Mouse (Mus musculus) effector memory CD4-positive, alpha-beta T cell, adult 5 months (primary cell): ENCODE results near the gene 1700029I15Rik. TPM values are rescaled to one million over a fixed set of nuclear protein-coding genes. Genes with fewer than 3 reads are reported as not detected.

Experiments
- polyA plus RNA-seq: library from polyadenylated mRNA; unstranded; fragments of 100-300 nt; shearing (Covaris generic); gene quantifications from one replicate; pipeline ENCODE4 v1.2.1, GENCODE M21; 2017

1700029I15Rik gene
- 2.2 TPM for polyA plus RNA-seq

DNA sequence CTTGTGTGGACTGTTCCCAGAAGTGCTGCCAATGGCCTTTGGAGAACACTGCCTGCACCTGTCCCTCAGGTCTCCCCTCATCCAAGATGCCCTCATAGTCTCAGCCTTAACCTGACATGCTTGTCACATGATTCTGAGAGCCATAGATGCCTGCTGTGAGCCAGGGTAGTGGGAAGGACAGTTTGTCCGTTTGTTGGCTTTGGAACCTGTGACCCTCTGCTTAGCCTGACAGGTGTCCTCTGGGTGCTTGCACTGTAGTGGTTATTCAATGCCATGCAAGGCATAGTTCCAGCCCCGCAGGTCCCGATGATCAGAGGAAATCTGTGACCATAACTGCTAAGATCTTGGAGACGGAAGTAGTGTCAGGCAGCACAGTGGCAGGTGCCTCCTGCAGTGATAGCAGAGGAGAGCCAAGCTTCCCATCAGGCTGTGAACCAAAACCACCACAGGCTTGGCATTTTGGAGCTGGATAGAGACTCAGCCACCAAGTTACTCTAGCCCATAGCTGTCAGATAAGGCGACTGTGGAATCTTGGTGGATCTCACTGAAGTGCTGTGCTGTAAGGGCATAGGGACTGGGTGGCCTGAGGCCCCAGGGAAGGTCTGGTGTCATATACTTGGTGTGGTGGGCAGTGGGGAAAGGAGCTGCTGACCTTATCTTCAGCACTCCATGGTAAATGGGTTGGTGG, at the start of gene 1700029I15Rik:
1700029I15Rik (plus strand) TSS at position 638 of the 688 bp plus-strand sequence.

DNA sequence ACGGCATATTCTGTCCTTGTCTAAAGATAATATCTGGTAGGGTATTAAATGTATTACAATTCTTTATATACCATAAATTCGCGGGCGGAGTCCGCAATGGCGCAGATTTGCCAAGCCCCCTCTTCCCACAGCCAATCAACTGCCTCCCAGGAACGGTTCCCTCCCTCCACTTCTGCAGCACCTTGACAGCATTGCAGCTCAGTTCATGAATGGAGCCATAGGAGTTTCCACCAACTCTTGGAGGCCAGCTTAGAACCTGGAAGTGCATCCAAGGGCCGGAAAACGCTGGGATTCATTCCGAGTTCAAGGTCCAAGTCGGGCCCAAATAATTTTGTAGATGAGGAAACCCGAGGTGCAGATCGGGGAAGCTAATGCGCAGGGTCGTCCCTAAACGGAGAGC, 7.8 kb upstream of the 1700029I15Rik start, which contains the start of the genes Pex16 and Large2:
Pex16 (plus strand) TSS at position 163 of the 400 bp plus-strand sequence.
Large2 (minus strand) TSS at position 356 of the 400 bp plus-strand sequence.

DNA sequence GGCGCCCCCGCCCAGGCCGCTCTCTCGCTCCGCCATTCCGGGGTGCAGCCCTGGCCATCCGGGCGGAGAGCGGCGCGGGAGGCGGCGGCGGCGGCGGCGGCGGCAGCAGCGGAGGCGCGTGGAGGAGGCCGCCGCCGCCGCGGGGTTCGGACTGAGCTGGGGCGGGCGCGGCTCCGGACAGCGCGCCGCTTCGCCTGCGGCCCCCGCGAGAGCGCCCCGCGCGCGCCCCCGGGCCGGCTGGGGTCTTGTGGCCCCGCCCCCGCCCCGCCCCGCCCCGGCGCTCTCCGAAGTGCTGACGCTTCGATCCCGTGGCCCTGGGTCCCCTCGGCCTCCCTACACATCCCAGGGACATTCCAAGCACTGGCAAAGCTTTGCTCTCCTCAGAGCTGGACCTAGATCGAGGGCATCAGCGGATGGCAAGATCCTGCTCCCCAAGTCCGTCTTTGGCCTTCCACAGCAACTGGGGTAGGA, 18.8 kb downstream of the 1700029I15Rik start, which contains the start of gene Mapk8ip1:
Mapk8ip1 (minus strand) TSS at position 173 of the 471 bp plus-strand sequence.

DNA sequence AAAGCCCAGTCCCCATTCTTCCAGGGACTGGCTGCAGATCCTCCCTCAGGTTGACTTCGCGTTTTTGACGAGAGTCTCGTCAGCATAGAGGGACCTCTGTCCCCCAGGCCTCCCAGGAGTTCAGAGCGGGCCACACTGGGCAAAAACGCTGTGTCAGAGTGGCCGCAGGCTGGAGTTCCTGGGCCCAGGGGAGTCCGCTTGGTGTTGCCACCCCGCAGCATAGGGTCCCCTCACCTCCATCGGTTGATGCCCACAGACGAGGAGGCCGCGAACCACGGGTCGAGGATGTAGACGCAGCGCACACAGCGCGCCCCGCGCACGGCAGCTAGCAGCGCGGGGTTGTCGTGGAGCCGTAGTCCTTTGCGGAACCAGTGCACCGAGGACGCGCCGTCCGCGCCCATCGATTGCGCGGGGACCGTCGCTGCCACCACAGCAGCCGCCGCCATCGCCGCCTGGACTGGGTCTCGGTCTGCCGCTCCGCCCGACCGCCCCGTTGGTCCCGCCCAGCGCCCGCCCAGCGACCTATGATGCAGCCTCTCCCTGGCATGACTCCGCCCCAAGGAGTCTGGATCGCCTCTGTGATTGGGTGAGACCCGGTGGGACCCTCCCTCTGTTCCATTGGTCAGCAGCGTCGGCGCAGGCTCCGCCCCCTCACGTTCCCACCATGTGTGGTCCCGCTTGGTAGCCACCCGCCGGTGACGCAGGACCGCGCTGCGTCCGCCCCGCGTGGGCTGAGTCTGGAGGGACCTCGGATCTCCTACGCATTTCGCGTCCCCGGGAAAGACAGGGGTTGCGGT, 51.4 kb downstream of the 1700029I15Rik start, which contains the start of gene Cry2:
Cry2 (minus strand) TSS at position 466 of the 797 bp plus-strand sequence.

Other genes starting within 250 kb of the 1700029I15Rik start
- 30.9 TPM for gene Pex16, start 7.9 kb upstream of the 1700029I15Rik start, polyA plus RNA-seq
- gene Large2, start 7.7 kb upstream of the 1700029I15Rik start, polyA plus RNA-seq = not detected
- 0.67 TPM for gene Mapk8ip1, start 18.7 kb downstream of the 1700029I15Rik start, polyA plus RNA-seq
- gene Cry2, start 51.5 kb downstream of the 1700029I15Rik start, polyA plus RNA-seq = 26.7 TPM
- 13.7 TPM for gene Slc35c1, start 78.0 kb downstream of the 1700029I15Rik start, polyA plus RNA-seq
- gene Chst1, start 217.2 kb downstream of the 1700029I15Rik start, polyA plus RNA-seq = 0.32 TPM